Mouse (Mus musculus) cortical plate, adult 2 months (tissue): ENCODE measurements at regions not wholly inside any gene's neighbourhood (a gene's known extent, or its start where the extent isn't known, plus 50 kb on each side); places are given as distances from the start of the nearest gene placed in this dataset.

ENCODE experiments used
- CTCF ChIP-seq: fragments of 200-500 bp; IDR thresholded peaks from 2 replicates; pipeline ENCODE4 v1.5.1; 2011; ENCODE audit warnings: mild to moderate bottlenecking, control low read depth, low read length; ENCODE audit not compliant: insufficient read depth; ENCODE audit errors: extremely low read depth
- POLR2A ChIP-seq: fragments of 200-500 bp; IDR thresholded peaks from 2 replicates; pipeline ENCODE4 v1.6.1; 2011; ENCODE audit warnings: mild to moderate bottlenecking, low read length, control low read depth; ENCODE audit not compliant: insufficient read depth; ENCODE audit errors: extremely low read depth

- TF ChIP-seq POLR2A (no peak), CTCF (no peak)
Measured at GRCm38 (mm10) chr13:63726035-63726434, 89.0 kb upstream of the Ercc6l2 start.
